Mouse (Mus musculus): ENCODE measurements around the gene Nbea.

The Nbea gene

DNA sequence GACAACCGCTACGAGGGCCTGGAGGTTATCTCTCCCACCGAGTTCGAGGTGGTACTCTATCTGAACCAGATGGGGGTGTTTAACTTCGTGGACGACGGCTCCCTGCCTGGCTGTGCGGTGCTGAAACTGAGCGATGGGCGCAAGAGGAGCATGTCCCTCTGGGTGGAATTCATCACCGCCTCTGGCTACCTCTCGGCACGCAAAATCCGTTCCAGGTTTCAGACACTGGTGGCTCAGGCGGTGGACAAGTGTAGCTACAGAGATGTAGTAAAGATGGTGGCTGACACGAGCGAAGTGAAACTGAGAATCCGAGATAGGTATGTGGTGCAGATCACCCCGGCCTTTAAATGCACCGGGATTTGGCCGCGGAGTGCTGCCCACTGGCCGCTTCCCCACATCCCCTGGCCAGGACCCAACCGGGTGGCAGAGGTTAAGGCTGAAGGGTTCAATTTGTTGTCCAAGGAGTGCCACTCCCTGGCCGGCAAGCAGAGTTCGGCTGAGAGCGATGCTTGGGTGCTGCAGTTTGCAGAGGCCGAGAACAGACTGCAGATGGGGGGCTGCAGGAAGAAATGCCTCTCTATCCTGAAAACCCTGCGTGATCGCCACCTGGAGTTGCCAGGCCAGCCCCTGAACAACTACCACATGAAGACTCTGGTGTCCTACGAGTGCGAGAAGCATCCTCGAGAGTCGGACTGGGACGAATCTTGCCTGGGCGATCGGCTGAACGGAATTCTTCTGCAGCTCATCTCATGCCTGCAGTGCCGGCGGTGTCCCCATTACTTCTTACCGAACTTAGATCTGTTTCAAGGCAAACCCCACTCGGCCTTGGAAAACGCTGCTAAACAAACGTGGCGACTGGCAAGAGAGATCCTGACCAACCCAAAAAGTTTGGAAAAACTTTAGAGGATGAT lies 400.1 kb downstream of the Nbea start:
- no peak for DNase-seq (ENCODE audit: low spot score in 2 of 2)

GRCm38 (mm10) chr3:55782771-55783170 lies 400.7 kb downstream of the Nbea start:
- no peak for DNase-seq (ENCODE audit: low spot score in 2 of 2)

- no peak for DNase-seq (ENCODE audit: low spot score in 2 of 2)
These were observed 401.3 kb downstream of the Nbea start, which contains the start of gene Mab21l1 for GRCm38 (mm10) chr3:55782056-55782687. Gene Mab21l1, plus strand, starts transcription at chr3:55782510.

DNA sequence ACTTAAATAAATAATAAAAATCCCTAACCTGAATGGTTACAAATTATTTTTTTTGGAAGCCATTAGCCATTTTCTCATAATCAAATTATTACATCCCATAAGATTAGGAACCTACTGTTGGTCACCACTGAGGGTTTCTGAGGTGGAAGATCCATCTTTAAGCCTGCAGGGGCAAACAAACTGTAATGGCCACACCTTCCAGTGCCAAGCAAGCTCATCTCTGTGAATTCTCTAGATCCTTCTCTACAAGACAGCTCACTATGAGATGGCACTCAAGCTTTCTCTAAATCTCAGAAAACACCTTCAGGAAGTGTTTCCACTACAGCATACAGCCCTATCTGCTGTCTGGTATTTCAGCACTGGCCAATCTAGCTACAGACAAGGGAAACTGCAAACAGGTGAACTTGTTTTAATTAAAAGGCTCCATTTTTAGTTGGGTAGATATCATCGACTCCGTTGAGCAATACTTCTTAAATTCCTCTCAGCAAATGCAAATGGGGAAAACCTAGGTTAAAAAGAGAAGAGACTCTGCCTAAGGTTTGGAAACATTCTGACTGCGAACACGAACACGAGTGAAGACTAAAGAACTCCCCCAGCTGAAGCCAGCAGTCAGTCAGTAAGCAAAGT lies 402.0 kb downstream of the Nbea start:
- DNase-seq (ENCODE audit: low spot score in 2 of 2), result no peak

GRCm38 (mm10) chr3:55780120-55781070 lies 403.1 kb downstream of the Nbea start:
- no peak for DNase-seq (ENCODE audit: low spot score in 2 of 2)

DNA sequence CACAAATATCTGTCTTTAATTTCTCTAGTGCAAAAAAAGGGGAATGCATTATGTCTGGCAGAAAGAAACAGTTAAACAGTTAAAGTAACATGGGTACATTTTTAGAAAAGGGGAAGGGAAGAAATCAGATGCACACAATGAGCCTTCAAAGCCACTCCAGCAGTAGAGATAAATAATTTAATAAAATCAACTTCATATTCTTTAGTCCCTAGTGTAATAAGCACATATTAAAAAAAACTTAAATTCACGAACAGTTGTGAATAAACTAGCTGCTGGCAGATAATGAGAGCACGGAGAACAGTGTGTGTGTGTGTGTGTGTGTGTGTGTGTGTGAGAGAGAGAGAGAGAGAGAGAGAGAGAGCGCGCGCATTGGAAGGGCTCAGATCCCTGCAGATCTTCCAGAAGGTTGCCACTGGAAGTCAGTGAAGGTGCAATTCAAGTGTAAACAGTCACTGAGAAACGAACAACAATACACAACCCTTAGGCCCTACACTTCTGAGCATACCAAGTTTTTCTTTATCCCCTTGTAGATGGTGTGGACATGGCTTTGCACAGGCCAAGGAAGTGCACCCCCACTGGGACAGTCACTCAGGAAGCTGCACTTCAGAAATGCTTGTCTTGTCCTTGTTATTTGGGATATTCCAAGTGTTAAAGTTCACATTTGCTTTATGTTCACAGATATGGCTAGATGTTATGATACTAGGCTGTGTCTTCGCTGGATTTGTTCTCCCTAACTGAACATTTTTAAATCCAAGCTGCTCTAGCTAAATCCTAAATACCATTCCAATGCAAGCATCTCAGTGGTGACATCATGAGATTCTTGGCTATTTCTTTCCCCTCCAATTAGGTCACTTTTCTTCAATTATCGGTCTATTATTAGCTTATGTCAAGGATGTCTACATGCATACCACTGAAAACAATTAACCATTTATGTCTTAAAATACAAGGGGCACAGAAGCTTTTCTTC lies 404.5 kb downstream of the Nbea start:
- no peak for DNase-seq (ENCODE audit: low spot score in 2 of 2)

DNA sequence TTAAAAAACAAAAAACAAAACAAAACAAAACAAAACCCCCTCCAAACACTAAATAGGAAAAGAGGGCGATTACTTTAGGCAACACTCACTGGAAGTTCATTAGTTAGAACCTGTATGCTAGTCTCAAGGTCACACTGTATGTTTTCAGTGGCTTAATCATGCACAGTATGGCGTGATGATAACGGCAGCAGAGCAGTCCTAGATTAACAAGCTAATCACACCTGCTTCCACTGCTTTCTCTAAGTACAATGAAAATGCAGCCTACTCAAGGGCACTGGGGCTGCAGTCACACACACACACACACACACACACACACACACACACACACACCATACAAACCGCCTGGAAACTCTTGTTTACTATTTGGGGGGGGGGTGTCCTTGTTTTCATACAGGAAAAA lies 406.0 kb downstream of the Nbea start:
- no peak for DNase-seq (ENCODE audit: low spot score in 2 of 2)

DNA sequence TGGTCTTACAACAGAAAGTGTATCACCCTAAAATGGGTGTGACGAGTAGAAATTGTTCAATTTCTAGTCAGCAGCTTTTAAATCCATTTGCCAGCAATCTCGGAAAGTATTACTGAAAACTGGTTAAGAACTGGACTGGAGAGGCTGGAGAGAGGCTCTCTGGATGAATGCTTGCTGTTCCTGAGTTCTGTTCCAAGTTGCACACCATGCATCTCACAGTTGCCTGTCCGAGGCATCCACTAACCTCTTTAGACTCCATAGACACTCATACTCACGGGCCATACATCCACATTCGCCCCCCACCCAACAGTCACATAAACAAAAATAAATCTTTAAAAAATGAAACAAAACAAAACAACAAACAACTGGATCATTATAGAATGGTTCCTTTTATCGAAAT lies 407.7 kb downstream of the Nbea start:
- no peak for DNase-seq (ENCODE audit: low spot score in 2 of 2)

- no peak for DNase-seq (ENCODE audit: low spot score in 2 of 2)
These were observed 408.3 kb downstream of the Nbea start for GRCm38 (mm10) chr3:55775245-55775644.

DNA sequence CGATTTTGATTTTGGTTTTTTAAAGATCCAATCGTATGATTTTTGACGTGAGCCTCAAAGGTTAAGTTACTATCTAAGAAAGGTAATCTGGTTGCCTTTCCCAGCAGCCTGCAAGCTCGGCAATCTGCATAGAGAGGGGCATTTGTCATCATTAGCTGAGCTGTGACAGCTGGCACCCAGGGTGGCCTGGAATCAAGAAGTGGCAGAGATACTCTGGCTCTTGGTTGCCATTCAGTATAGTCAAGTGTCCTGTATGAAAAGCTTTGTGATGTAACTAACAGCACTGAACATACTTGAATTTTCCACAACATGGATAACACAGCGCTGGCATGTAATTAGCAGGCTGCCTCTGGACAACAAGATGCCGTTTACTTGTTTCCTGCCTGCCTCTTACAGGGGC lies 409.3 kb downstream of the Nbea start:
- DNase-seq (ENCODE audit: low spot score in 2 of 2), result no peak

DNA sequence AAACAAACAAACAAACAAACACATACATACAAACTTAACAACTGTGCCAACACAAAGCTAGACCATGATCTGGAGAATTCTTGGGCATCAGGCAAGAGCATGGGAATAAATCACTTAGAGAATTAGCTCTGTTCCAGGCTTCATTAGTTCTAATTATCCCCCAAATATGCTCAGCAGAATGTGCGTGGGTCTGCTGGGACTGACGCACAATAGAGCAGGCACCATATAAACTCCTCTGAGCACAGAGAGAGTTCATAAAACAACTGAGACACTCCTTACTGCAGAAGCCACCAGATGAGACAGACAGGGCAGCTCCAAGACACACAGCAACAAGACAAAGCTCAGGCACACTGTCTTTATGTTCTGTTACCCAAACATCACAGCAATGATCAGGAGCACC lies 414.2 kb downstream of the Nbea start:
- no peak for DNase-seq (ENCODE audit: low spot score in 2 of 2)

DNA sequence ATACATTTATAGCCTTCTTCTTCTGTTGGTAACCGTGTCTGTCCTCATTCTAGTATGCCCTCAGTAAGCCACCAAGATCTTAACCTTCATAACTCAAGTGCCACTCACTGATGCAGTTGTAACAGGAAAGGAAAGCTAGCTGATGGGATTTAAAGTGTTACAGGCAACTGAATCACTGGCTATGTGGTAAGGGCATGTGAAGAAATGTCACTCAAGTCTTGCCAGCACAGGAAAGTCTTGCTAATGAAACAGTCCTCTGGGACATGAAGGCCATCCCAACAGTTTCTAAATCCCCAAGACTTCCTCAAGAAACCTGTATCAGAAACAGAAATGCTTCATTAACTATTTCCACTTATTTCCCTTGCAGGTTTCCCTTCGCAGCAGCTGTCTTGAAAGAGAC lies 414.8 kb downstream of the Nbea start:
- no peak for DNase-seq (ENCODE audit: low spot score in 2 of 2)

GRCm38 (mm10) chr3:55763591-55763990 lies 419.9 kb downstream of the Nbea start:
- DNase-seq (ENCODE audit: low spot score in 2 of 2), result no peak

DNA sequence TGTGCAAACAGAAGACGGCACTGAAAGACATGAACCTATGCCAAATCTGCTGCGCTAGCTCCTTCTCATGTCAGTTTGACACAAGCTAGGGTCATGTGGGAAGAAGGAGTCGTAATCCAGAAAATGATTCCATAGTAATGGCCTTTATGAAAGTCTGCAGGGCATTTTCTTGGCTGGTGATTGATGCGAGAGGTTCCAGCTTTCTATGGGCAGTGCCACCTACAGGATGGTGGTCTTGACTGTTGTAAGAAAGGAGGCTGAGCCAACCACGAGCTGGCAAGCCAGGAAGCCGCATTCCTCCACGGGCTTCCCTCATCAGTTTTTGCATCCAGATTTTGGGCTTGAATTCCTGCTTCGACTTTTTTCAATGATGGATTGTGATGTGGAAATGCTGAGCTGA lies 425.2 kb downstream of the Nbea start:
- no peak for DNase-seq (ENCODE audit: low spot score in 2 of 2)

- no peak for DNase-seq (ENCODE audit: low spot score in 2 of 2)
These were observed 426.8 kb downstream of the Nbea start for GRCm38 (mm10) chr3:55756602-55757190.

- no peak for DNase-seq (ENCODE audit: low spot score in 2 of 2)
These were observed 427.5 kb downstream of the Nbea start for GRCm38 (mm10) chr3:55755805-55756601.

- DNase-seq (ENCODE audit: low spot score in 2 of 2), result no peak
These were observed 428.4 kb downstream of the Nbea start for GRCm38 (mm10) chr3:55754981-55755608.

DNA sequence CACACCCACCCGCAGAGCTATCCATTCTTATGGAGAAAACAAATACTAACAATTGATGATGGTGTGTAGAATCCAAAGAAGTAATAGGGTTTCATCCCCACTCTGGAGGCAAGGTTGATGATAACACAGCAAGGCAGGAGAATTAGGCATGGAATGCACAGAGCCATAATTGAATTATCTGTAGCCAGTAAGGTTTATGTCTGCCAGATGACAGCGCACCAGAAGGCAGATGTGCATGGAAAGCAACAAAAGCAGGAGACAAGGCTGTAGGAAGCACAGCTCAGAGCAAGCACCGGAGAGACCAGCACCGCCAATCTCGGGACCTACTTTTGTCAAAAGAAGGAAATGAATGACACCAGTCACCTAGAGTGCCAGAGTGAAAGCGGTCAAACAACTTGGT lies 429.6 kb downstream of the Nbea start:
- DNase-seq (ENCODE audit: low spot score in 2 of 2), result no peak

DNA sequence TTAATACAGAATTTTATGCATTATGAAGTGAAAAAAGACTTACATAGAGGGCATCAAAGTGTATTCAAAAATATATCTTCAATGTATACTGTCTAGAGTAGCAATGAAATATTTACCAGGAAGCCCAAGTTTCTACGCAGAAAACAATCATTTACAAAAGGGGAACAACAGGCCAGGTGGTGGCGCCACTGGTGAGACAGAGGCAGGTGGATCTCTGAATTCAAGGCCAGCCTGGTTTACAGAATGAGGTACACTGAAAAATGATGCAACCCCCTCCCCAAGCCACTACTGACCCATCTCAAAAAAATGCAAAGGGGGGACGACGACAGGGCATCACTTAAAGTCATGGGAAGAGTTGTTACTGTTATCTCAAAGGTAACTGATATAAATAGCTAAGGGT lies 430.9 kb downstream of the Nbea start:
- no peak for DNase-seq (ENCODE audit: low spot score in 2 of 2)

Data from thymus, postnatal 10 days (tissue).